Mouse (Mus musculus) right cerebral cortex, postnatal 10 days (tissue): Measurements from ENCODE around the gene Apool.
A peak's percentile ranks its signal among the peaks of the same experiment; 100 is the strongest.

ENCODE experiments used
- DNase-seq, 2 experiments: peaks; one replicate each; pipeline ENCODE4 v3.0.0; 2021; ENCODE audit warnings: low spot score in 2 of 2

The Apool gene

GRCm38 (mm10) chrX:112310804-112311530, at the start of gene Apool:
TSS of gene Apool (plus strand) at chrX:112311334.
- peak; percentile 83 to 87 for DNase-seq

GRCm38 (mm10) chrX:112273550-112273949, 37.6 kb upstream of the Apool start:
- DNase-seq: no peak

GRCm38 (mm10) chrX:112311531-112311887, 375 bp downstream of the Apool start:
- DNase-seq: peak in 1 of 2 experiments; percentile 12

- no peak for DNase-seq
Measured at GRCm38 (mm10) chrX:112312094-112312493, 960 bp downstream of the Apool start.

GRCm38 (mm10) chrX:112320273-112320672, 9.1 kb downstream of the Apool start:
- DNase-seq: no peak

- DNase-seq: no peak
Measured at GRCm38 (mm10) chrX:112339486-112339885, 28.4 kb downstream of the Apool start.

GRCm38 (mm10) chrX:112347467-112348394, 36.6 kb downstream of the Apool start:
- DNase-seq: no peak

- DNase-seq: peak; percentile 19 to 28
Measured at GRCm38 (mm10) chrX:112348395-112348791, 37.3 kb downstream of the Apool start.

- DNase-seq: peak in 1 of 2 experiments; percentile 21
Measured at GRCm38 (mm10) chrX:112368426-112368825, 57.3 kb downstream of the Apool start.

- peak; percentile 24 to 37 for DNase-seq
Measured at GRCm38 (mm10) chrX:112370577-112371410, 59.7 kb downstream of the Apool start.

GRCm38 (mm10) chrX:112406679-112407078, 95.5 kb downstream of the Apool start, which contains the start of gene Satl1:
TSS of gene Satl1 (minus strand) at chrX:112406779.
- DNase-seq: no peak

GRCm38 (mm10) chrX:112412309-112412708, 101.2 kb downstream of the Apool start:
- no peak for DNase-seq
